Mouse (Mus musculus): ENCODE results near the gene Olfr739.

Olfr739 gene

GRCm38 (mm10) chr14:50418326-50418725 lies at the start of gene Olfr739:
Gene Olfr739, plus strand, starts transcription at chr14:50418626.
- no peak for DNase-seq

GRCm38 (mm10) chr14:50380863-50381262 lies 37.6 kb upstream of the Olfr739 start, which contains the start of gene Olfr736:
Gene Olfr736, plus strand, starts transcription at chr14:50381163.
- DNase-seq: no peak

GRCm38 (mm10) chr14:50407268-50407667 lies 11.2 kb upstream of the Olfr739 start, which contains the start of gene Olfr738:
Gene Olfr738, plus strand, starts transcription at chr14:50407568.
- DNase-seq: no peak

GRCm38 (mm10) chr14:50445245-50445644 lies 26.8 kb downstream of the Olfr739 start, which contains the start of gene Olfr740:
Gene Olfr740, plus strand, starts transcription at chr14:50445545.
- no peak for DNase-seq

GRCm38 (mm10) chr14:50472438-50472837 lies 54.0 kb downstream of the Olfr739 start, which contains the start of gene Olfr741:
Gene Olfr741, plus strand, starts transcription at chr14:50472738.
- DNase-seq: no peak

Data from retina, postnatal 1 day (tissue).